Mouse (Mus musculus): ENCODE data around the gene Pard3. TPM values are rescaled to one million over a fixed set of nuclear protein-coding genes. Genes with fewer than 3 reads are reported as not detected.

The Pard3 gene
- total and polyA plus RNA-seq, 2 experiments from 2014 or later, result 11.9 to 29.7 TPM

DNA sequence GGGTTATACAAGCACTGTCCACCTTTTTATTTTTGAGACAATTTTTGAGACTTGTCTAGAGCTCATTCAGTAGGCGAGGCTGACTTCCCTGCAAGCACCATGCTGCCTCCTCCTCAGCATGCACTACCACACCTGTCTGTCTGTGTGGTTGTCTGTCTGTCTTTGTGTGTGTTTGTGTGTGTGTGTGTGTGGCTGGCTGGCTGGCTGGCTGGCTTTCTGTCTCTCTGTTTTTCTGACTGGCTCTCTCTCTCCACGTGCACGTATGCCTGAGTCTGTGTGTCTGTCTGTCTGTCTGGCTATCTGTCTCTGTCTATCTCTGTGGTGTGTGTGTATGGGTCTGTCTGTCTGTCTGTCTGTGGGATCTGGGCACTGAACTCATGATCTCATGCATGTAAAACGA lies 199.2 kb downstream of the Pard3 start:
- Histone ChIP-seq H3K4me3 (ENCODE audit: low read depth, low read length) (no peak overlapping the region), H3K9ac (replicated peaks; ENCODE audit: low read length, poor library complexity, severe bottlenecking) (no peak overlapping the region), H3K27me3 (ENCODE audit: insufficient read depth, low read length) (no peaks in the 10 kb centered on the region), H3K36me3 (ENCODE audit: insufficient read depth, low read length) (no peaks in the 10 kb centered on the region), H3K4me2 (ENCODE audit: low read depth, low read length, poor library complexity, severe bottlenecking) (no peak overlapping the region), H3K27ac (ENCODE audit: low read depth, low read length) (no peak overlapping the region), H3K4me1 (ENCODE audit: insufficient read depth, low read length) (peaks cover 5% of the 10 kb centered on the region; the same call in 1 of the 2 replicates), H3K9me3 (ENCODE audit: low read length) (no peaks in the 10 kb centered on the region)
- DNase-seq (ENCODE audit: low spot score) (no peak), ATAC-seq (ENCODE audit: low FRiP score) (no peak)
- 90% methylated on average over 4 of the region's 4 CpGs for WGBS
- TF ChIP-seq CTCF (IDR thresholded peaks at IDR 0.05), result no peak

GRCm38 (mm10) chr8:127263457-127263856 lies 199.8 kb downstream of the Pard3 start:
- H3K36me3 ChIP-seq (ENCODE audit: insufficient read depth, low read length), result no peaks in the 10 kb centered on the region
- H3K27ac ChIP-seq (ENCODE audit: low read depth, low read length), result no peak overlapping the region
- no peak overlapping the region for H3K9ac ChIP-seq (replicated peaks; ENCODE audit: low read length, poor library complexity, severe bottlenecking)
- no peaks in the 10 kb centered on the region for H3K27me3 ChIP-seq (ENCODE audit: insufficient read depth, low read length)
- DNase-seq (ENCODE audit: low spot score) (no peak), ATAC-seq (ENCODE audit: low FRiP score) (no peak)
- no peak for TF ChIP-seq CTCF (IDR thresholded peaks at IDR 0.05)
- no peaks in the 10 kb centered on the region for H3K9me3 ChIP-seq (ENCODE audit: low read length)
- H3K4me3 ChIP-seq (ENCODE audit: low read depth, low read length), result no peak overlapping the region
- no peak overlapping the region for H3K4me2 ChIP-seq (ENCODE audit: low read depth, low read length, poor library complexity, severe bottlenecking)
- WGBS, result 53% methylated on average over 5 of the region's 5 CpGs
- peaks cover 10% of the 10 kb centered on the region; the same call in 1 of the 2 replicates for H3K4me1 ChIP-seq (ENCODE audit: insufficient read depth, low read length)

DNA sequence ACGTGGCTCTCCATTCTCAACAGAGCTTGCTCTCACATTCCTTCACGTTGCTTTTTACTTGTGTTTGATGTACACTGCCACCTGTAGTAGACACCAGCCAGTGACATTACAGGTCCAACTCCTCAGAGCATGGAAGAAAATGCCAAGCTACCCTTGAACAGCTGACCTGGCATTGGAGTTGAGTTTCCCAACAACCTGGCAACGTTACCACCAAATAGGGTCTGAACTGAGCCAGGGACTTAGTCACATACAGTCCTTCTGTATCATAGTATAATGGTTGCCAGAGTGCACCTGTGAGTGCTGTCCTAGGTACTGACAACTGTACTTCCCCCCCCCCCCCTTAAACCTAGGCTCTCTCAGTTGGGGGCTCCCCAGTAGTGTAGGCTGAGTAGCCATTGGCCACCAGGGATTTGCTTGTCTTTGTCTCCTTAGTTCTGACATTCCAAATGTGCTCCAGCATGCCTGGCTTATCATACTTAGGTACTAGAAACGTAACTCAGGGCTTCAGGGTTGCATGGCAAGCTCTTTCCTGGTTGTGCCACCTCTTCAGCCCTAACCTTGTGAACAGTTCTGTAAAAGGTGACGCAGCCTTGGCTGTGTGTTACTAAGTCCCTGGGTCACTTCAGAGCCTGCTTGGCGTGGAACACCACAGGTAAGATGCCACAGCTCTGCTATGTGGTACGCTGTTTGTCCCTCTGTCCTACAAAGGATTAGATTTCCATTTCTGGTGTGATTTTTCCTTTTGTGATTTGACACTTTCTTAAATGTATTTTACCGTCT lies 201.2 kb downstream of the Pard3 start:
- no peak overlapping the region for H3K9ac ChIP-seq (replicated peaks; ENCODE audit: low read length, poor library complexity, severe bottlenecking)
- no peak for ATAC-seq (ENCODE audit: low FRiP score)
- no peaks in the 10 kb centered on the region for H3K9me3 ChIP-seq (ENCODE audit: low read length)
- no peak overlapping the region for H3K4me2 ChIP-seq (ENCODE audit: low read depth, low read length, poor library complexity, severe bottlenecking)
- H3K27ac ChIP-seq (ENCODE audit: low read depth, low read length), result no peak overlapping the region
- DNase-seq (ENCODE audit: low spot score), result no peak
- TF ChIP-seq CTCF (IDR thresholded peaks at IDR 0.05), result no peak
- H3K27me3 ChIP-seq (ENCODE audit: insufficient read depth, low read length), result no peaks in the 10 kb centered on the region
- no peak overlapping the region for H3K4me3 ChIP-seq (ENCODE audit: low read depth, low read length)
- peaks cover 15% of the 10 kb centered on the region for H3K4me1 ChIP-seq (ENCODE audit: insufficient read depth, low read length)
- no peaks in the 10 kb centered on the region for H3K36me3 ChIP-seq (ENCODE audit: insufficient read depth, low read length)
- WGBS, result 86% methylated on average over 8 of the region's 8 CpGs

DNA sequence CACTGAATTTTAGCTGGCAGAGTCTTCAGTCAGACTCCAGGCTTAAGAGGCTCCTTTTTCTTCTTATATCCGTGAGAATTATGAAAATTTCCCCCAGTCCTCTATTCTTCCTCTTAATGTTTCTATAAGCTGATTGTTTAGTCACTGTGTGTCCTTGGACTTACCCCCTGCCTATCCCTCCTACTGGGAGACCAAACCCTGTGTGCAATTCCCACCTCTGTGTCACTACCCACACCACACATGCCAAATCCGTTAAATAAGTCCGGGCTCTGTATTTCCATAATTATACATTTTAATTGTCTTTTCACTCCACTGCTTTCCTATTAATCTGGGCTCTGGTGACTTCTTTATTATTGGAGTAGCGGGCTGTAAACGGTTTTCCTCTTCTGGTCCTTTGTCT lies 203.1 kb downstream of the Pard3 start:
- no peaks in the 10 kb centered on the region for H3K36me3 ChIP-seq (ENCODE audit: insufficient read depth, low read length)
- no peaks in the 10 kb centered on the region for H3K27me3 ChIP-seq (ENCODE audit: insufficient read depth, low read length)
- 26% methylated on average over 5 of the region's 5 CpGs for WGBS
- no peak overlapping the region for H3K9ac ChIP-seq (replicated peaks; ENCODE audit: low read length, poor library complexity, severe bottlenecking)
- peaks cover 15% of the 10 kb centered on the region for H3K4me1 ChIP-seq (ENCODE audit: insufficient read depth, low read length)
- no peak for ATAC-seq (ENCODE audit: low FRiP score)
- TF ChIP-seq CTCF (IDR thresholded peaks at IDR 0.05), result no peak
- H3K27ac ChIP-seq (ENCODE audit: low read depth, low read length), result no peak overlapping the region
- no peak overlapping the region for H3K4me3 ChIP-seq (ENCODE audit: low read depth, low read length)
- H3K9me3 ChIP-seq (ENCODE audit: low read length), result no peaks in the 10 kb centered on the region
- DNase-seq (ENCODE audit: low spot score), result no peak
- H3K4me2 ChIP-seq (ENCODE audit: low read depth, low read length, poor library complexity, severe bottlenecking), result no peak overlapping the region

DNA sequence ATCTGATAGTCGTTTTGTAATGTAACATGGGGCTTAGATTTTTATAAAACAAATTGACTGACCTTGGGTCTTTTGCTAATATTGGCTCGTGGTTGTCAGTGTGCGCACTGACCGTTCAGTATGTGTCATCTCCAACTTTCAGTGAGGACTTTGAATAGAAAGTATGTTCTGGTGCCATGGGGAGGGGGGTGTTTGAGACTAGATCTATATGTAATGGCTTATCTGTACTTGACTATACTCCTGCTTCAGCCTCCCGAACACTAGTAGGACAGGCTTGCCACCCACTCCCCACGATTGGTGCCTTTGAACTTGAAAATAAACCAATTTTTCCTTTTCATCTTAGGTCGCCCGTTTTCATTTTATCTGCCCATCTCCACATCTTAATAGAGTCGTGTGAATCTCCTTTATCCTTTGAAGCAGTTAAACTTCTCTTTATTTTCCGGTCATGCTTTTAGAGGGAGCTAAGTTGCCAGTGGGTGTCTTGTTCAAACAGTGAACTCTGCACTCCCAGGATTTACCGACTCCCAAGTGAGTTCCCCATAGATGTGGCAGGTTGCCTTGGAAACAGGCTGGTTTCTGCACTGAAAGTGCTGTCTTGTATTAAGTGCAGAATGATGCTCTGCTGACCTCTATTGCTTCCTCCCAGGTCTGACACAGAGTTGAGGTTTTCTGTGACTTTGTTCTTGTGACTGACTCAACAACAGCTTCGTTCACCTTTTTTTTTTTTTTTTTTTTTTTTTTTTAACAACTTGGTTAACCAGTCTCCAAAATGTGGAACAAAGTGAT lies 204.7 kb downstream of the Pard3 start:
- Histone ChIP-seq H3K27ac (ENCODE audit: low read depth, low read length) (no peak overlapping the region), H3K4me2 (ENCODE audit: low read depth, low read length, poor library complexity, severe bottlenecking) (no peak overlapping the region), H3K27me3 (ENCODE audit: insufficient read depth, low read length) (no peaks in the 10 kb centered on the region), H3K9me3 (ENCODE audit: low read length) (no peaks in the 10 kb centered on the region), H3K9ac (replicated peaks; ENCODE audit: low read length, poor library complexity, severe bottlenecking) (no peak overlapping the region), H3K36me3 (ENCODE audit: insufficient read depth, low read length) (no peaks in the 10 kb centered on the region), H3K4me3 (ENCODE audit: low read depth, low read length) (no peak overlapping the region), H3K4me1 (ENCODE audit: insufficient read depth, low read length) (peaks cover 15% of the 10 kb centered on the region)
- peak; percentile 65 for TF ChIP-seq CTCF (IDR thresholded peaks at IDR 0.05)
- 12% methylated on average over 12 of the region's 12 CpGs for WGBS
- peak; percentile 75 for ATAC-seq (ENCODE audit: low FRiP score)
- DNase-seq (ENCODE audit: low spot score), result peak; percentile 85

Measured in midbrain, postnatal 0 days (tissue).